Mouse (Mus musculus): ENCODE results near the gene Mllt6.
"Not testable (repeated sequence)": the region's sequence is repeated elsewhere in the genome, so short reads cannot be mapped to it uniquely, and the experiment has no call there.

Mllt6 gene

GRCm38 (mm10) chr11:97718281-97718860, 55.2 kb downstream of the Mllt6 start:
- no peak for DNase-seq

- DNase-seq: no peak
These were observed 55.8 kb downstream of the Mllt6 start for GRCm38 (mm10) chr11:97719041-97719440.

DNA sequence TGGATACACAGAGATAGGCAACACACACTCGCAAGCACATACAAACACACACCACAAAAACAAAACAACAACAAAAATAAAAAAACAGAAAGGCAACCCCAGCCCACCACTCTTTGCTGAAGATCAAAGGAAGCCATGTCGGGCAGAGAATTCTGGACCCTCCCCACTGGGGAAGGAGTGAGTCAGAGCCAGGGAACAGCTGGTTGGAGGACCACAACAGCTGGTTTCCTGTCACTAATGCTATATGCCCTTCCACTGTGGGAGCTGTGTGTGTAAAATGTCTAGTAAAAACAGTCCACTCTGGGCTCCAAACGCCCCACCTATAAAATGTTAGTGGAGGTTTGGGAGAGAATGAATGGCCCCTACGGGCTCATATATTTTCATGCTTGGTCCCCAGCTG, 58.1 kb downstream of the Mllt6 start:
- no peak for DNase-seq

DNA sequence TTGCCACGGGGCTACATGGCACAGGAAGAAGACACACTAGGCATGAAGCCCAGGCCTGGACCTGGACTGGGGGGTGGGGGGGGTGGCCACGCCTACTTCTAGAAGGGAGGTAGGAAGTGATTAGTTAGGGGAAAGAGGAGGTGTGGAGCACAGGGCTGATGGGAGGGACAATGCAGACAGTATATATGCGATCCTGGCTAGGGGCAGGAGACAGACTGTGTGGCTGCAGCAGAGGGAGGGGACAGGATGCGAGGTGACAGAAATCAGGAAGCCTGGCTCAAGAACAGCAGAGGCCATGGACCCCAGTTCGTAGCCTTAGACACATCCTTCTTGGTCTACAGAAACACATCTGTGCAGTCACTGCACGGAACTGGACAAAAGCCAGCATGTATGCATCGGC, 60.5 kb downstream of the Mllt6 start:
- DNase-seq: no peak

- no peak for DNase-seq
These were observed 65.1 kb downstream of the Mllt6 start for GRCm38 (mm10) chr11:97728311-97728710.

GRCm38 (mm10) chr11:97728730-97729129, 65.5 kb downstream of the Mllt6 start:
- no peak for DNase-seq

DNA sequence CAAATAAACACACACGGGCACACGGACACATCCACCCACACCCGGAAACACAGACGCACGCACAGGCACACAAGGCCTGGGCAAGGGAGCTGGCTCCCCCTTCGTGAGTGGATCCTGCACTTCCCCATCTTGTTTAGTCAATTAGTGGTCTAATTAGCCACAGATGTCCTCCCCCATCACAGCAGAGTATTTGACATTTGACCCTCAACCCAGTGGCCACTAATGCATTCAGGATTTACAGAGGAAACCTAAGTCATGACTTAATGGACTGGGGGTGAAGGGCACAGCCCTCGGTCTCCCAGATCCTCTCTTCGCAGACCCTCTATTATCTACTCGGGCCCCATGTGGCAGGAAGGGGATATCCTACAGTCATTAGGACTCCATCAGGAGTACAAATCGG, 70.5 kb downstream of the Mllt6 start:
- no peak for DNase-seq

DNA sequence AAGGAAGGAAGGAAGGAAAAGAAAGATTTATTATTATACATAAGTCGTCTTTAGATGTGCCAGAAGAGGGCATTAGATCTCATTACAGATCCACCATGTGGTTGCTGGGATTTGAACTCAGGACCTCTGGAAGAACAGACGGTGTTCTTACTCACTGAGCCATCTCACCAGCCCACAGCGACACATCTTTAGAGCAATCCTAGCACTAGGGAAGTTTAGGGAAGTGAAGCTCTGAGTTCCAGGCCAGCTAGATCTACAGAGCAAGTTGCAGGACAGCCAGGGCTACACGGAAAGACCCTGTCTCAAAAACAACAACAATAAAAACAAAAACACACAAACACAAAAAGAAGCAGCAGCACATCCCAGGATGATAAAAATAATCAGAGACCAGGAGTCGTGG, 71.6 kb downstream of the Mllt6 start:
- DNase-seq: not testable (repeated sequence)

All from cerebellum, postnatal 36 days (tissue).